Comparison of ENCODE assay signal across 16 mouse cellular contexts in genomic region chr16:35470096-35470495, GRCm38 (mm10). TPM values are rescaled to one million over a fixed set of nuclear protein-coding genes. Genes with fewer than 3 reads are reported as not detected.
DNase-seq lines count a peak whose midpoint lies in the region; ATAC-seq lines count a peak whose summit lies in the region.
"Had no signal": no experiment of that assay in that cellular context is flagged by ENCODE, and none has a peak within 500 bp of the region (broad histone marks: within the 10 kb centered on the region; RNA-seq: fewer than 3 reads in every experiment).

No protein-coding gene starts in this region.

- H3K36me3 ChIP-seq in heart, embryonic 12.5 days: peaks cover 2% of the 10 kb centered on the region
- H3K36me3 ChIP-seq: hindbrain, embryonic 13.5 days; midbrain, embryonic 12.5 days had no signal

- H3K9me3 ChIP-seq in heart, embryonic 12.5 days (replicated peaks): no peaks in the 10 kb centered on the region
- H3K9me3 ChIP-seq: embryonic facial prominence, embryonic 13.5 days; hindbrain, embryonic 13.5 days; midbrain, embryonic 12.5 days had no signal

- H3K27ac ChIP-seq in heart, embryonic 12.5 days (ENCODE audit: poor library complexity, severe bottlenecking): no peak overlapping the region
- H3K27ac ChIP-seq: embryonic facial prominence, embryonic 13.5 days; hindbrain, embryonic 13.5 days; layer of hippocampus, adult 2 months; macrophage; midbrain, embryonic 12.5 days had no signal

- no peak overlapping the region for H3K9ac ChIP-seq in heart, embryonic 12.5 days
- H3K9ac ChIP-seq: embryonic facial prominence, embryonic 13.5 days; hindbrain, embryonic 13.5 days; midbrain, embryonic 12.5 days had no signal

- ATAC-seq in heart, embryonic 12.5 days (ENCODE audit: insufficient number of reproducible peaks, low FRiP score): no peak
- ATAC-seq: intestine, embryonic 16.5 days had no signal

- 59% methylated on average over 8 of the region's 8 CpGs for WGBS in heart, embryonic 12.5 days

- peaks cover 30% of the 10 kb centered on the region for H3K4me1 ChIP-seq in heart, embryonic 12.5 days (replicated peaks)

- H3K27me3 ChIP-seq in heart, embryonic 12.5 days (replicated peaks): no peaks in the 10 kb centered on the region
- H3K27me3 ChIP-seq: embryonic facial prominence, embryonic 13.5 days; hindbrain, embryonic 13.5 days; midbrain, embryonic 12.5 days had no signal

- H3K4me3 ChIP-seq in heart, embryonic 12.5 days: no peak overlapping the region
- H3K4me3 ChIP-seq: embryonic facial prominence, embryonic 13.5 days; hindbrain, embryonic 13.5 days; layer of hippocampus, adult 2 months; midbrain, embryonic 12.5 days had no signal

- peak; percentile 93 for DNase-seq in heart, adult 11 months
- DNase-seq in left cerebral cortex, postnatal 10 days (ENCODE audit: extremely low spot score in 1 of 2, low spot score in 2 of 2): peak; percentile 40 to 48
- no peak for DNase-seq in left cerebral cortex, adult 8-10 months (ENCODE audit: low spot score in 2 of 2)
- DNase-seq in right cerebral cortex, postnatal 10 days (ENCODE audit: low spot score in 2 of 2): peak; percentile 69 to 71
- DNase-seq in right cerebral cortex, postnatal 36 days (ENCODE audit: low spot score in 2 of 2): no peak
- DNase-seq in right cerebral cortex, postnatal 4 days: peak; percentile 49
- no peak for DNase-seq in cerebellum, adult 8-10 months
- DNase-seq: cerebellum, adult 11 months had no signal

- intact Hi-C loops in left cerebral cortex, postnatal 10 days (cut with DNase I): no loop called here

- H3K4me2 ChIP-seq in heart, embryonic 12.5 days: no peak overlapping the region
- H3K4me2 ChIP-seq: embryonic facial prominence, embryonic 13.5 days; hindbrain, embryonic 13.5 days; liver, embryonic 11.5 days; midbrain, embryonic 12.5 days had no signal

RNA-seq across cellular contexts. Expression of gene Pdia5, which starts 20.6 kb away (rescaled TPM):
- 31.6 and 32.9 TPM in 2 replicates for polyA plus RNA-seq in heart, embryonic 12.5 days (2016; fragmentation: Nextera tagmentation; extraction: Ambion mirVana)
- 1 to 10 TPM; 4.3 to 5.1 TPM for total RNA-seq in left cerebral cortex, postnatal 10 days (2021)
- total RNA-seq in left cerebral cortex, adult 8-10 months (2022): 1 to 10 TPM; 2.9 to 5.8 (median 4.3) TPM

Comparison
In these comparisons a context has a peak if more than half of its experiments do, and no peak if none do; other contexts are left out.
1. DNase-seq: peak in heart, adult 11 months (single experiment), left cerebral cortex, postnatal 10 days (2 of 2), right cerebral cortex, postnatal 10 days (2 of 2) and right cerebral cortex, postnatal 4 days (single experiment); none in left cerebral cortex, adult 8-10 months (0 of 2), right cerebral cortex, postnatal 36 days (0 of 2) and cerebellum, adult 8-10 months (single experiment).